ENCODE assay signal across 22 mouse cellular contexts in genomic region chr16:95441179-95441578, GRCm38 (mm10).
DNase-seq lines count a peak whose midpoint lies in the region; ATAC-seq and TF ChIP-seq lines count a peak whose summit lies in the region.
"Had no signal": no experiment of that assay in that cellular context is flagged by ENCODE, and none has a peak within 500 bp of the region (broad histone marks: within the 10 kb centered on the region; RNA-seq: fewer than 3 reads in every experiment).

No protein-coding gene starts in this region.

- no peaks in the 10 kb centered on the region; the same call in 1 of the 2 replicates for H3K79me2 ChIP-seq in heart, adult 2 months (replicated peaks; ENCODE audit: control insufficient read depth, insufficient read depth, low read length)

- H3K4me1 ChIP-seq in heart, adult 2 months (ENCODE audit: control insufficient read depth, insufficient read depth, low read length), result peaks cover 36% of the 10 kb centered on the region
- H3K4me1 ChIP-seq in midbrain, embryonic 11.5 days (ENCODE audit: control insufficient read depth, insufficient read depth, low read length), result no peaks in the 10 kb centered on the region
- H3K4me1 ChIP-seq in midbrain, postnatal 0 days (ENCODE audit: insufficient read depth, low read length), result no peaks in the 10 kb centered on the region; the same call in none of the 2 replicates
- H3K4me1 ChIP-seq in intestine, postnatal 0 days (replicated peaks; ENCODE audit: control insufficient read depth, insufficient read depth, low read length), result no peaks in the 10 kb centered on the region; the same call in 1 of the 2 replicates
- H3K4me1 ChIP-seq: hindbrain, embryonic 15.5 days; midbrain, embryonic 13.5 days had no signal

- no peak for DNase-seq in heart, adult 2 months
- DNase-seq in heart, postnatal 36 days, result no peak
- DNase-seq in midbrain, embryonic 11.5 days (ENCODE audit: low spot score, missing footprints), result peak; percentile 41
- DNase-seq in midbrain, postnatal 0 days (ENCODE audit: low spot score), result no peak
- DNase-seq in natural killer cell, adult 2 months (ENCODE audit: low spot score in 2 of 2), result peak; percentile 39 to 63
- no peak for DNase-seq in Muller cell, postnatal 12 days (ENCODE audit: inconsistent ontology term)
- DNase-seq: adrenal gland, postnatal 14 days; cerebellum, adult 18-20 months; cerebellum, postnatal 36 days; heart, postnatal 14 days; kidney, adult 18-20 months; kidney, postnatal 14 days; liver, postnatal 0 days; lung, postnatal 36 days; right cerebral cortex, postnatal 14 days; thymus, adult 2 months had no signal

- H3K27ac ChIP-seq in heart, adult 2 months, result peak overlapping the region; percentile 90
- no peak overlapping the region for H3K27ac ChIP-seq in midbrain, embryonic 11.5 days (ENCODE audit: low read depth, low read length)
- H3K27ac ChIP-seq in midbrain, postnatal 0 days (ENCODE audit: low read depth, low read length), result no peak overlapping the region
- no peak overlapping the region for H3K27ac ChIP-seq in intestine, postnatal 0 days (ENCODE audit: low read depth, low read length)
- H3K27ac ChIP-seq: hindbrain, embryonic 15.5 days; limb, embryonic 10.5 days; midbrain, embryonic 13.5 days; stomach, embryonic 15.5 days had no signal

- no peaks in the 10 kb centered on the region for H3K27me3 ChIP-seq in heart, adult 2 months (ENCODE audit: control insufficient read depth, insufficient read depth, low read length)
- H3K27me3 ChIP-seq in midbrain, embryonic 11.5 days (ENCODE audit: control insufficient read depth, insufficient read depth, low read length), result no peaks in the 10 kb centered on the region
- H3K27me3 ChIP-seq in midbrain, postnatal 0 days (ENCODE audit: insufficient read depth, low read length), result no peaks in the 10 kb centered on the region
- H3K27me3 ChIP-seq in intestine, postnatal 0 days (replicated peaks; ENCODE audit: control insufficient read depth, insufficient read depth, low read length), result no peaks in the 10 kb centered on the region
- H3K27me3 ChIP-seq: hindbrain, embryonic 15.5 days; midbrain, embryonic 13.5 days; stomach, embryonic 15.5 days had no signal

- WGBS in heart, adult 2 months, result 44% methylated on average over 7 of the region's 7 CpGs
- 68% methylated on average over 7 of the region's 7 CpGs for WGBS in midbrain, embryonic 11.5 days
- WGBS in midbrain, postnatal 0 days, result 63% methylated on average over 7 of the region's 7 CpGs
- WGBS in intestine, postnatal 0 days, result 62% methylated on average over 7 of the region's 7 CpGs

- no peak for ATAC-seq in midbrain, embryonic 11.5 days (ENCODE audit: low FRiP score)
- ATAC-seq in midbrain, postnatal 0 days (ENCODE audit: low FRiP score), result no peak
- peak; percentile 31 for ATAC-seq in common myeloid progenitor, adult 5-6 weeks (replicated peaks; ENCODE audit: low read depth, poor library complexity, severe bottlenecking)
- ATAC-seq in intestine, postnatal 0 days, result no peak
- ATAC-seq: liver, postnatal 0 days; midbrain, embryonic 13.5 days had no signal

- TF ChIP-seq EP300 in heart, adult 2 months (IDR thresholded peaks at IDR 0.05; ENCODE audit: insufficient read depth, low read depth, low read length), result no peak

- H3K9ac ChIP-seq in heart, adult 2 months (ENCODE audit: low read depth, low read length), result no peak overlapping the region
- no peak overlapping the region for H3K9ac ChIP-seq in midbrain, embryonic 11.5 days (ENCODE audit: low read length)
- no peak overlapping the region for H3K9ac ChIP-seq in midbrain, postnatal 0 days (replicated peaks; ENCODE audit: low read length, poor library complexity, severe bottlenecking)
- H3K9ac ChIP-seq in intestine, postnatal 0 days (ENCODE audit: low read depth, low read length), result no peak overlapping the region
- H3K9ac ChIP-seq: hindbrain, embryonic 15.5 days; liver, postnatal 0 days; midbrain, embryonic 13.5 days; stomach, embryonic 15.5 days had no signal

- H3K4me2 ChIP-seq in midbrain, embryonic 11.5 days, result no peak overlapping the region
- no peak overlapping the region for H3K4me2 ChIP-seq in midbrain, postnatal 0 days (ENCODE audit: low read depth, low read length, poor library complexity, severe bottlenecking)
- no peak overlapping the region for H3K4me2 ChIP-seq in intestine, postnatal 0 days (replicated peaks; ENCODE audit: low read depth)
- H3K4me2 ChIP-seq: hindbrain, embryonic 15.5 days; midbrain, embryonic 13.5 days; stomach, embryonic 15.5 days had no signal

- no peak overlapping the region for H3K4me3 ChIP-seq in heart, adult 2 months
- H3K4me3 ChIP-seq in midbrain, embryonic 11.5 days (ENCODE audit: low read depth, low read length), result no peak overlapping the region
- no peak overlapping the region for H3K4me3 ChIP-seq in midbrain, postnatal 0 days (ENCODE audit: low read depth, low read length)
- no peak overlapping the region for H3K4me3 ChIP-seq in intestine, postnatal 0 days (ENCODE audit: low read depth, low read length)
- H3K4me3 ChIP-seq: hindbrain, embryonic 15.5 days; limb, embryonic 10.5 days; midbrain, embryonic 13.5 days; stomach, embryonic 15.5 days had no signal

- peaks cover 4% of the 10 kb centered on the region for H3K36me3 ChIP-seq in heart, adult 2 months (ENCODE audit: control insufficient read depth, insufficient read depth, low read length)
- no peaks in the 10 kb centered on the region for H3K36me3 ChIP-seq in midbrain, embryonic 11.5 days (ENCODE audit: control insufficient read depth, insufficient read depth, low read length)
- H3K36me3 ChIP-seq in midbrain, postnatal 0 days (ENCODE audit: insufficient read depth, low read length), result no peaks in the 10 kb centered on the region
- no peaks in the 10 kb centered on the region for H3K36me3 ChIP-seq in intestine, postnatal 0 days (ENCODE audit: control insufficient read depth, insufficient read depth)
- H3K36me3 ChIP-seq: hindbrain, embryonic 15.5 days; limb, embryonic 10.5 days; midbrain, embryonic 13.5 days; stomach, embryonic 15.5 days had no signal

- no peak for TF ChIP-seq POLR2A in heart, adult 2 months (IDR thresholded peaks at IDR 0.05; ENCODE audit: insufficient read depth, low read depth, low read length)

- H3K9me3 ChIP-seq in midbrain, embryonic 11.5 days (ENCODE audit: control insufficient read depth, low read length), result no peaks in the 10 kb centered on the region
- H3K9me3 ChIP-seq in midbrain, postnatal 0 days (ENCODE audit: low read length), result no peaks in the 10 kb centered on the region
- H3K9me3 ChIP-seq in intestine, postnatal 0 days (ENCODE audit: control insufficient read depth), result no peaks in the 10 kb centered on the region
- H3K9me3 ChIP-seq: hindbrain, embryonic 15.5 days; limb, embryonic 10.5 days; midbrain, embryonic 13.5 days; stomach, embryonic 15.5 days had no signal

- no peak for TF ChIP-seq CTCF in heart, adult 2 months (IDR thresholded peaks at IDR 0.05)
- TF ChIP-seq CTCF in midbrain, postnatal 0 days (IDR thresholded peaks at IDR 0.05), result no peak
- no peak for TF ChIP-seq CTCF in intestine, postnatal 0 days (IDR thresholded peaks at IDR 0.05; ENCODE audit: low read depth)

- intact Hi-C loops in heart, adult 2 months (cut with DNase I), result no loop called here
- intact Hi-C loops in heart, postnatal 36 days (cut with DNase I), result no loop called here

Comparison
In these comparisons a context has a peak if more than half of its experiments do, and no peak if none do; other contexts are left out.
1. DNase-seq: peak in midbrain, embryonic 11.5 days (single experiment) and natural killer cell, adult 2 months (2 of 2); none in heart, adult 2 months (0 of 2), heart, postnatal 36 days (0 of 2), midbrain, postnatal 0 days (single experiment) and Muller cell, postnatal 12 days (single experiment).